Mouse (Mus musculus): Measurements from ENCODE around the gene R3hdml. TPM values are rescaled to one million over a fixed set of nuclear protein-coding genes. Genes with fewer than 3 reads are reported as not detected.

The R3hdml gene
- polyA plus RNA-seq, 1 experiment from 2014 or later: 29.5 TPM

DNA sequence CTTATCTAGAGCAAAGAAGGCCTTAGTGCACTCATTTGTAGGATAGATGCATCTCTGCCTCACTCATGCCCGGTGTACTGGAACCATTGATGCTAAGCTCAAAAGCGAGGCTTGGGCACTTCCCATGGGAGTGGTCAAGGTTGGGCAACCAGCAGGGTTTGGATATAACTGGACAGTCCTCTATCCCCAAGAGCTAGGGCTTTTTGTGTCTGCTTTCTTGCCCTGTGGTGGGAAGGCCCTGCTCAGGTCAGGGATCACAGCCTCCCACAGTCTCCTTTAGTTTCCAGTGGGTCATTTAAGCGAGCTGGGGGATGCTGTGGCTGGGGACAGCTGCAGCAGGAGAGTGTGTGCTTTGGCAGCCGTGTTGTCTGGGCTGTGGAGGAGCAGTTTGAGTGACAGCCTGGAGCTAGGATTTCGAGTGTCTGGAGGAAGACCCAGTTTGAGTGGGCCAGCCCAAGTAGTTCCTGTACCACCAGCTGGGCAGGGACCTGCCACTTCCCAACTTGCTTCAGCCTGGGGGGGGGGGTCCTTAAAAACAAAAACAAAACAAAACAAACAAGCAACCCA is 2.3 kb upstream of the R3hdml start:
- 0 out of 2 replicates have a peak, but pooled peaks cover 2% of the 10 kb centered on the region for H3K4me1 ChIP-seq (ENCODE audit: control insufficient read depth, insufficient read depth, low read length)
- H3K27me3 ChIP-seq (ENCODE audit: control insufficient read depth, insufficient read depth, low read length): no peaks in the 10 kb centered on the region
- 39% methylated on average over 5 of the region's 5 CpGs for WGBS
- no peak overlapping the region for H3K27ac ChIP-seq (ENCODE audit: low read depth, low read length)
- no peaks in the 10 kb centered on the region for H3K9me3 ChIP-seq (ENCODE audit: control insufficient read depth, low read length)
- H3K36me3 ChIP-seq (ENCODE audit: control insufficient read depth, insufficient read depth, low read length): no peaks in the 10 kb centered on the region
- ATAC-seq (ENCODE audit: low FRiP score, low TSS enrichment): 0 out of 2 replicates have a peak, but pooled peaks have one; percentile 41
- H3K4me2 ChIP-seq (replicated peaks; ENCODE audit: low read depth, low read length): no peak overlapping the region
- H3K4me3 ChIP-seq (ENCODE audit: low read length): no peak overlapping the region
- no peak overlapping the region for H3K9ac ChIP-seq (ENCODE audit: low read depth, low read length)

DNA sequence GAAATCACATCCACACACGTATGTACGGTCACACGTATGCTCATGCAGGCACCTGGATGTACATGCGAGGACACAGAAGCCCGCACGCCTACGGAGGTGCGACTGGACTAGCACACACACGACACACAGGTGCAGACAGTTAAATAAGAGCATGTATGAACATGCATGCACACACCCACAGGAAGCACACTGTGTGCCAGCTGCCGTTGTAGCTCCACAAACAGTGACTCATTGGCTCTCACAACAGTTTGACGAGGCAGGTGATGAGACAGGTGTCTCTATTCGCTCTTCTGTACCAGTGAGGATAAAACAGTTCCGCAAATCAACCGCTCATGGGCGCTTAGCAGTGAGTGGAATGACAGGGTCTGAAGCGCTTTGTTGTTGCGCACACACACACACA is 1.5 kb upstream of the R3hdml start:
- H3K4me3 ChIP-seq (ENCODE audit: low read length): no peak overlapping the region
- no peak overlapping the region for H3K9ac ChIP-seq (ENCODE audit: low read depth, low read length)
- H3K27me3 ChIP-seq (ENCODE audit: control insufficient read depth, insufficient read depth, low read length): no peaks in the 10 kb centered on the region
- no peak for ATAC-seq (ENCODE audit: low FRiP score, low TSS enrichment)
- H3K4me2 ChIP-seq (replicated peaks; ENCODE audit: low read depth, low read length): no peak overlapping the region
- no peaks in the 10 kb centered on the region for H3K36me3 ChIP-seq (ENCODE audit: control insufficient read depth, insufficient read depth, low read length)
- H3K27ac ChIP-seq (ENCODE audit: low read depth, low read length): no peak overlapping the region
- no peaks in the 10 kb centered on the region for H3K9me3 ChIP-seq (ENCODE audit: control insufficient read depth, low read length)
- WGBS: 91% methylated on average over 17 of the region's 17 CpGs
- no peaks in the 10 kb centered on the region for H3K4me1 ChIP-seq (ENCODE audit: control insufficient read depth, insufficient read depth, low read length)

DNA sequence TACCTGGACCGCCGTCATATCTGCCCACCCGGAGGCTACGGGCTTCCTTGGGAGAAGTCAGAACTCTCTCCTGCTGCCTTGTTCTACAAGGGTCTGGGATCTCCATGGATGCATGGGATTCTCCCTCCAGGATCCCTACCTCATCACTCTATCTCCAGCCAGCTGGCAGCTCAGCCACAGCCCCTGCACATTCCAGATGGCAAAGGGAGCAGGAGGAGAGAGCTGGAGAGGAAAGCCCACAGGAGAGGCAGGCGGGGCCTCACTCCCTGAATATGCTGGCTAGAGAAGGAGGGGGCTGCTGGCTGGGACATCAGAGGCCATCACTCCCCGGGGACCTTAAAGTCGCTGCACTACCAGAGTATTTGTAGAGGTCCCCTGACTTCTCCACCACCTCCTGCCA is 767 bp upstream of the R3hdml start:
- no peak overlapping the region for H3K9ac ChIP-seq (ENCODE audit: low read depth, low read length)
- ATAC-seq (ENCODE audit: low FRiP score, low TSS enrichment): no peak
- H3K27me3 ChIP-seq (ENCODE audit: control insufficient read depth, insufficient read depth, low read length): no peaks in the 10 kb centered on the region
- no peaks in the 10 kb centered on the region for H3K36me3 ChIP-seq (ENCODE audit: control insufficient read depth, insufficient read depth, low read length)
- H3K4me2 ChIP-seq (replicated peaks; ENCODE audit: low read depth, low read length): no peak overlapping the region
- no peak overlapping the region for H3K4me3 ChIP-seq (ENCODE audit: low read length)
- H3K9me3 ChIP-seq (ENCODE audit: control insufficient read depth, low read length): no peaks in the 10 kb centered on the region
- H3K27ac ChIP-seq (ENCODE audit: low read depth, low read length): no peak overlapping the region
- 61% methylated on average over 7 of the region's 7 CpGs for WGBS
- H3K4me1 ChIP-seq (ENCODE audit: control insufficient read depth, insufficient read depth, low read length): no peaks in the 10 kb centered on the region

DNA sequence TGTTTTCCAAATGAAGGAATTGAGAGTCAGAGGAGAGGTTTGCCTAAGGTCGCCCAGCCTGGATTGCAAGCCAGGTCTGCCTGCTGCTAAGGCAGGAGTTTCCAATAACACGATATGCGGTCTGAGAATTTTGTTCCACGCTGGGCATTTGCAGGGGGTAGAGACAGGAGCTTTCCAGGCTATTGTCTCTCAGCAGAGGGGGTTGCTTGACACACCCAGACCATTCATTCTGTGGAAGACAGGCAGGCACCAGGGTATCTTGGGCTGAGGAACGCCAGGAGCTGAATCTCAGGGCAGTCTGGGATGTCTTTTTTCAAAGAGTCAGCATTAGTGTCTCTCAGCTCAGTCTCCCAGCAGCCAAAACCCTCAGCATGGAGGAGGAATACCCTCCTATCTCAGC is 913 bp downstream of the R3hdml start:
- Histone ChIP-seq H3K9ac (ENCODE audit: low read depth, low read length) (no peak overlapping the region), H3K27me3 (ENCODE audit: control insufficient read depth, insufficient read depth, low read length) (no peaks in the 10 kb centered on the region), H3K4me2 (replicated peaks; ENCODE audit: low read depth, low read length) (no peak overlapping the region), H3K4me1 (ENCODE audit: control insufficient read depth, insufficient read depth, low read length) (no peaks in the 10 kb centered on the region), H3K27ac (ENCODE audit: low read depth, low read length) (no peak overlapping the region), H3K4me3 (ENCODE audit: low read length) (no peak overlapping the region), H3K36me3 (ENCODE audit: control insufficient read depth, insufficient read depth, low read length) (no peaks in the 10 kb centered on the region), H3K9me3 (ENCODE audit: control insufficient read depth, low read length) (no peaks in the 10 kb centered on the region)
- 43% methylated on average over 5 of the region's 5 CpGs for WGBS
- no peak for ATAC-seq (ENCODE audit: low FRiP score, low TSS enrichment)

DNA sequence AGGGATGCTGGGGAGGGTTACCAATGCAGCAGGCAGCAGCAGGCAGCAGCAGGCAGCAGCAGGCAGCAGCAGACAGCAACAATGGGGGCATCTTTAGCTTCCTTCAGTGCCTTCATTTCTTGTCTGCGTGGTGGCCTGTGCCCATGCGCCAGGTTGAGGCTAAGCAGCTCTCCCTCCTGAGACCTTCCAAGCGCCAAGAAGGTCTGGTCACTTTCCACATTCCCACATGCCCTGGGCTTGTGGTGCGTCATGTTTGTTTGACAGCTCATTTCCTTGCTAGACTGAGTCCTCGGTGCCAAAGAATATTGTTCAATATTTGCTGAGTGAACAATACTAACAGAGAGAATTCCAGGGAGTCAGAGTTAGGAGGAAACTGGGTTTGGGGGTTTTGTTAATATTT is 1.9 kb downstream of the R3hdml start:
- H3K27ac ChIP-seq (ENCODE audit: low read depth, low read length): no peak overlapping the region

DNA sequence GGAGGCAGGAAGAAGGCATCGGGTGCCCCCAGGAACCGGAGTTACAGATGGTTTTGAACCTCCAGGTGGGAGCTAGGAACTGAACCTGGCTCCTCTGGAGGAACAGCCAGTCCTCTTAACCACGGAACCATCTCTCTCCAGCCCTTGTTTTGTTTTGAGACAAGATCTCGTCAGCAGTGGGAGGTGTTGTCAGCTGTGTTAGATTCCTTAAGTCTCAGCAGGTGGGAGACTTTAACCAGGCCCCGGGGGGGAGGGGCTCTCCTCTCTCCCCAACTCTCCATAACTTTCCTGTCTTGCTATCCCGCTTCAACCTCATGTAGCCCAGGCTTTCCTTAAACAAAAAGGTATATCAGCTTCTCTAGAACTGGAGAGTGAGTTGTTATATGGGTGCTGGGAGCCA is 2.3 kb downstream of the R3hdml start:
- no peak overlapping the region for H3K27ac ChIP-seq (ENCODE audit: low read depth, low read length)
- ATAC-seq (ENCODE audit: low FRiP score, low TSS enrichment): no peak
- H3K4me3 ChIP-seq (ENCODE audit: low read length): no peak overlapping the region
- H3K27me3 ChIP-seq (ENCODE audit: control insufficient read depth, insufficient read depth, low read length): no peaks in the 10 kb centered on the region
- no peak overlapping the region for H3K9ac ChIP-seq (ENCODE audit: low read depth, low read length)
- H3K36me3 ChIP-seq (ENCODE audit: control insufficient read depth, insufficient read depth, low read length): no peaks in the 10 kb centered on the region
- no peaks in the 10 kb centered on the region for H3K4me1 ChIP-seq (ENCODE audit: control insufficient read depth, insufficient read depth, low read length)
- WGBS: 50% methylated on average over 6 of the region's 6 CpGs
- H3K9me3 ChIP-seq (ENCODE audit: control insufficient read depth, low read length): no peaks in the 10 kb centered on the region
- H3K4me2 ChIP-seq (replicated peaks; ENCODE audit: low read depth, low read length): no peak overlapping the region

More for the DNA sequence above, 1.9 kb downstream of the R3hdml start:
- no peaks in the 10 kb centered on the region for H3K36me3 ChIP-seq (ENCODE audit: control insufficient read depth, insufficient read depth, low read length)
- H3K9me3 ChIP-seq (ENCODE audit: control insufficient read depth, low read length): no peaks in the 10 kb centered on the region
- 65% methylated on average over 5 of the region's 5 CpGs for WGBS
- H3K4me3 ChIP-seq (ENCODE audit: low read length): no peak overlapping the region
- H3K9ac ChIP-seq (ENCODE audit: low read depth, low read length): no peak overlapping the region
- no peak for ATAC-seq (ENCODE audit: low FRiP score, low TSS enrichment)
- no peaks in the 10 kb centered on the region for H3K27me3 ChIP-seq (ENCODE audit: control insufficient read depth, insufficient read depth, low read length)
- H3K4me2 ChIP-seq (replicated peaks; ENCODE audit: low read depth, low read length): no peak overlapping the region
- no peaks in the 10 kb centered on the region for H3K4me1 ChIP-seq (ENCODE audit: control insufficient read depth, insufficient read depth, low read length)

DNA sequence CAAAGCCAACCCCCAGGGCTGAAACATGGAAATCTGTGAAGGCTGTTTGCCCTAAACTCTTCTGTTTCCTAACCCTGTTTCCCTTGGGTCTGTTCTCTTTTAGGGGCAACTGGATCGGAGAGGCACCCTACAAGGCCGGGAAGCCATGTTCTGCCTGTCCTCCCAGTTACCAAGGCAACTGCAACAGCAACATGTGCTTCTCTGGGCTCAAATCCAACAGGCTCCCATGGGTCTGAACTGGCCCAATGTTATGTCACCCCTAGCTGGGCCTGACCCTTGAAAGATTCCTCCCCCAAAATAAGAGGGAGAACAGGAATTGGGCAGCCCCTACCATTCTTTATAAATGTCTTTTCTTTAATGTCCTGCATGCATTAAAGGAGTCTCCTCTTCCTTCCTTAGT is 10.1 kb downstream of the R3hdml start:
- no peak overlapping the region for H3K27ac ChIP-seq (ENCODE audit: low read depth, low read length)
- H3K4me3 ChIP-seq (ENCODE audit: low read length): no peak overlapping the region
- no peaks in the 10 kb centered on the region for H3K27me3 ChIP-seq (ENCODE audit: control insufficient read depth, insufficient read depth, low read length)
- no peak for ATAC-seq (ENCODE audit: low FRiP score, low TSS enrichment)
- 75% methylated on average over 2 of the region's 2 CpGs for WGBS
- no peak overlapping the region for H3K9ac ChIP-seq (ENCODE audit: low read depth, low read length)
- H3K36me3 ChIP-seq (ENCODE audit: control insufficient read depth, insufficient read depth, low read length): no peaks in the 10 kb centered on the region
- no peak overlapping the region for H3K4me2 ChIP-seq (replicated peaks; ENCODE audit: low read depth, low read length)
- H3K4me1 ChIP-seq (ENCODE audit: control insufficient read depth, insufficient read depth, low read length): no peaks in the 10 kb centered on the region
- no peaks in the 10 kb centered on the region for H3K9me3 ChIP-seq (ENCODE audit: control insufficient read depth, low read length)

DNA sequence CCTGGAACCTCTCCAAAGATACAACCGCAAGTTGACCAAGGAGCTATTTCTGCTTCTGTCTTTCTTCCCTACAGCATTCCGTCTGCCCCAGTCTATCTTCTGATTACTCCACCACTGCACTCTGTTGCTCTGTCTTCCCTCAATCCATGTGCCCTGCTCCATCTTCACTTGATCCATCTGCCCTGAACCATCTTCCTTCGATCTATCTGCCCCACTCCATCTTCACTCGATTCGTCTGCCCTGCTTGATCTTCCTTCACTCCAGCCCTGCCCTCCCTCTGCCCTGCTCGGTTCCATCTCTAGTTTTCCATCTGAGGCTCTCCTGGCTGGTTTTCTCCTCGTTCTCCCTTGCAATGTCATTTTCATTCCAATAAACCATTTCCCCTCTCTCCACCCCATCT is 11.1 kb downstream of the R3hdml start:
- no peak for ATAC-seq (ENCODE audit: low FRiP score, low TSS enrichment)
- no peaks in the 10 kb centered on the region for H3K27me3 ChIP-seq (ENCODE audit: control insufficient read depth, insufficient read depth, low read length)

DNA sequence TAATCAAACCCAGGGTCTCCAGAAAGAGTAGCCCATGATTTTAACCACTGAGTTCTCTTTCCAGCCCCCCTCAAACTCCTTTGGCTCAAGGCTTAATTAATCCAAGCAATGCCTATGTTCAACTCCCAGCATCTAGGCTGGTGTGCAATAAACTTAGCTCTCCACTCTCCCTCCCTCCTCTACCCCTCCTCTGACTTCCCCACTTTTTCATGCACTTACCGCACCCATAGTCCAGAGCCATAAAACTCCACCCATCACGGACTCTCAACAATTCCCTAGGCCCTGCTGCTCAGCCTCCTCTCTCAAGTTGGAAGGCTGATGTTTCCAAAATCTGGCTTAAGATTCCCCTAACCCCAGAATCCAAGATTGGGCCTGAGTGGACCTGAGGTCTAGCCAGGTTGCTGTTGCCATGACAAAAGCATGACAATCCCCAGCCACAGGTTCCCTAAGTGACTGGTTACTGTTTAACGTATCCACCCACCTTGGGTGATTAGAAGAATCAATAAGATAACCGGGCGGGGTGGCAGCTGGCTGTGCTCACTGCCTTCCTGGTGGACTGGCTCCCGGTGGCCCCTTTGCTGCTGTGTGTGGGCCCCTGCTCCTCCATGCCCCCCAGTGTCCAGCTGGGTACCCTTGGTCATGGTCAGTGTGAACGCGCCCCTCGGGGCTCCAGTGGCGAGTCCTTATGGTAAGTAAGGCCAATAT is 14.3 kb downstream of the R3hdml start, which contains the start of gene Hnf4a:
Gene Hnf4a (plus strand): TSS at position 509 of the 705 bp plus-strand sequence.
- 74% methylated on average over 10 of the region's 10 CpGs for WGBS
- Histone ChIP-seq H3K4me2 (replicated peaks; ENCODE audit: low read depth, low read length) (no peak within 1 kb of the TSS), H3K9ac (ENCODE audit: low read depth, low read length) (no peak within 1 kb of the TSS), H3K27ac (ENCODE audit: low read depth, low read length) (no peak within 1 kb of the TSS), H3K4me1 (ENCODE audit: control insufficient read depth, insufficient read depth, low read length) (no peaks in the 10 kb centered on the region), H3K36me3 (ENCODE audit: control insufficient read depth, insufficient read depth, low read length) (no peaks in the 10 kb centered on the region), H3K9me3 (ENCODE audit: control insufficient read depth, low read length) (no peaks in the 10 kb centered on the region), H3K27me3 (ENCODE audit: control insufficient read depth, insufficient read depth, low read length) (no peaks in the 10 kb centered on the region), H3K4me3 (ENCODE audit: low read length) (no peak within 1 kb of the TSS)
- ATAC-seq (ENCODE audit: low FRiP score, low TSS enrichment): no peak

More for the DNA sequence above, 11.1 kb downstream of the R3hdml start:
- no peak overlapping the region for H3K27ac ChIP-seq (ENCODE audit: low read depth, low read length)
- no peak overlapping the region for H3K9ac ChIP-seq (ENCODE audit: low read depth, low read length)
- no peak overlapping the region for H3K4me2 ChIP-seq (replicated peaks; ENCODE audit: low read depth, low read length)
- no peaks in the 10 kb centered on the region for H3K36me3 ChIP-seq (ENCODE audit: control insufficient read depth, insufficient read depth, low read length)
- no peak overlapping the region for H3K4me3 ChIP-seq (ENCODE audit: low read length)
- no peaks in the 10 kb centered on the region for H3K4me1 ChIP-seq (ENCODE audit: control insufficient read depth, insufficient read depth, low read length)
- H3K9me3 ChIP-seq (ENCODE audit: control insufficient read depth, low read length): no peaks in the 10 kb centered on the region
- WGBS: 59% methylated on average over 7 of the region's 7 CpGs

Data from kidney, embryonic 14.5 days (tissue).